Mouse (Mus musculus) heart, embryonic 13.5 days (tissue): Measurements from ENCODE around the gene Rho. TPM values are rescaled to one million over a fixed set of nuclear protein-coding genes. Genes with fewer than 3 reads are reported as not detected.

Source experiments
- ATAC-seq: fragments of 200-750 bp; cut with Nextera tagmentation; 2 replicates; pipeline ENCODE4 v1.8.0; 2017; ENCODE audit warnings: moderate TSS enrichment; ENCODE audit not compliant: insufficient number of reproducible peaks, low FRiP score, low TSS enrichment; ENCODE audit errors: extremely low read depth
- H3K27ac ChIP-seq: fragments of 300-500 bp; sonication (generic); replicated peaks from 2 replicates; pipeline ENCODE4 v1.5.1; 2015; ENCODE audit warnings: moderate library complexity, mild to moderate bottlenecking, inconsistent platforms
- H3K27me3 ChIP-seq: fragments of 300-500 bp; sonication (generic); replicated peaks from 2 replicates; pipeline ENCODE4 v1.6.1; 2015; ENCODE audit warnings: mild to moderate bottlenecking, inconsistent platforms
- H3K36me3 ChIP-seq: fragments of 300-500 bp; sonication (generic); 2 replicates; pipeline ENCODE4 v1.6.1; 2015; ENCODE audit warnings: mild to moderate bottlenecking, inconsistent platforms
- H3K4me1 ChIP-seq: fragments of 300-500 bp; sonication (generic); 2 replicates; pipeline ENCODE4 v1.6.1; 2015; ENCODE audit warnings: inconsistent platforms
- H3K4me2 ChIP-seq: fragments of 300-500 bp; sonication (generic); 2 replicates; pipeline ENCODE4 v1.6.1; 2015; ENCODE audit warnings: inconsistent platforms, mild to moderate bottlenecking, moderate library complexity
- H3K4me3 ChIP-seq: fragments of 300-500 bp; sonication (generic); 2 replicates; pipeline ENCODE4 v1.5.1; 2015; ENCODE audit warnings: moderate library complexity, mild to moderate bottlenecking, inconsistent platforms
- H3K9ac ChIP-seq: fragments of 300-500 bp; sonication (generic); 2 replicates; pipeline ENCODE4 v1.6.1; 2015; ENCODE audit warnings: inconsistent platforms, mild to moderate bottlenecking, moderate library complexity
- H3K9me3 ChIP-seq: fragments of 300-500 bp; sonication (generic); 2 replicates; pipeline ENCODE4 v1.6.1; 2016; ENCODE audit warnings: inconsistent platforms
- WGBS: fragments of 180-500 bp; shearing (Covaris S2); methylation state at CpG from one replicate; pipeline ENCODE4 v1.1.7; 2015; ENCODE audit warnings: mixed read lengths; 5-methylcytosine and 5-hydroxymethylcytosine counted together
- polyA plus RNA-seq: library from polyadenylated mRNA; unstranded; fragments of >200 nt; fragmentation: Nextera tagmentation; extraction: Ambion mirVana; gene quantifications from 2 replicates; pipeline ENCODE4 v1.2.1, GENCODE M21; 2015

Rho gene
- polyA plus RNA-seq, 1 experiment from 2014 or later: not detected

- Histone ChIP-seq H3K9ac (no peak overlapping the region), H3K4me2 (no peak overlapping the region), H3K36me3 (peaks cover 55% of the 10 kb centered on the region), H3K9me3 (no peaks in the 10 kb centered on the region), H3K4me1 (peaks cover 39% of the 10 kb centered on the region), H3K27me3 (no peaks in the 10 kb centered on the region), H3K27ac (no peak overlapping the region), H3K4me3 (no peak overlapping the region)
- WGBS: 80% methylated on average over 15 of the region's 15 CpGs
- no peak for ATAC-seq
Observed at GRCm38 (mm10) chr6:115977810-115978209, 46.3 kb downstream of the Rho start.

- 67% methylated on average over 8 of the region's 8 CpGs for WGBS
- Histone ChIP-seq H3K27me3 (no peaks in the 10 kb centered on the region), H3K9me3 (no peaks in the 10 kb centered on the region), H3K4me1 (peaks cover 43% of the 10 kb centered on the region), H3K9ac (no peak overlapping the region), H3K4me2 (no peak overlapping the region), H3K27ac (no peak overlapping the region), H3K36me3 (peaks cover 55% of the 10 kb centered on the region), H3K4me3 (no peak overlapping the region)
- ATAC-seq: no peak
Observed at GRCm38 (mm10) chr6:115978596-115978995, 47.0 kb downstream of the Rho start.

GRCm38 (mm10) chr6:115982889-115983288 lies 51.3 kb downstream of the Rho start:
- 67% methylated on average over 7 of the region's 7 CpGs for WGBS
- Histone ChIP-seq H3K27me3 (no peaks in the 10 kb centered on the region), H3K4me3 (no peak overlapping the region), H3K4me1 (peaks cover 72% of the 10 kb centered on the region), H3K4me2 (peak overlapping the region; percentile 76; the same call in 1 of the 2 replicates), H3K27ac (peak overlapping the region; percentile 33), H3K9me3 (no peaks in the 10 kb centered on the region), H3K36me3 (peaks cover 21% of the 10 kb centered on the region), H3K9ac (peak overlapping the region; percentile 64)
- ATAC-seq: no peak

- Histone ChIP-seq H3K9me3 (no peaks in the 10 kb centered on the region), H3K4me1 (peaks cover 69% of the 10 kb centered on the region), H3K36me3 (peaks cover 21% of the 10 kb centered on the region), H3K27me3 (no peaks in the 10 kb centered on the region), H3K4me3 (no peak overlapping the region), H3K9ac (peak overlapping the region; percentile 64), H3K4me2 (peak overlapping the region; percentile 76), H3K27ac (peak overlapping the region; percentile 33)
- no peak for ATAC-seq
- WGBS: 51% methylated on average over 12 of the region's 12 CpGs
Observed at GRCm38 (mm10) chr6:115983306-115984038, 51.9 kb downstream of the Rho start.

GRCm38 (mm10) chr6:115984580-115984979 lies 53.0 kb downstream of the Rho start:
- H3K9me3 ChIP-seq: no peaks in the 10 kb centered on the region
- no peak for ATAC-seq
- no peaks in the 10 kb centered on the region for H3K27me3 ChIP-seq
- H3K36me3 ChIP-seq: peaks cover 10% of the 10 kb centered on the region
- H3K4me2 ChIP-seq: peak overlapping the region; percentile 76
- H3K9ac ChIP-seq: peak overlapping the region; percentile 86; the same call in 1 of the 2 replicates
- peak overlapping the region; percentile 39; the same call in 1 of the 2 replicates for H3K27ac ChIP-seq
- H3K4me3 ChIP-seq: no peak overlapping the region
- H3K4me1 ChIP-seq: peaks cover 80% of the 10 kb centered on the region
- WGBS: 66% methylated on average over 7 of the region's 7 CpGs

- no peak for ATAC-seq
- peaks cover 80% of the 10 kb centered on the region for H3K4me1 ChIP-seq
- H3K9ac ChIP-seq: peak overlapping the region; percentile 86
- 0 out of 2 replicates have a peak overlapping the region, but pooled peaks have one; percentile 2 for H3K27ac ChIP-seq
- WGBS: 45% methylated on average over 9 of the region's 9 CpGs
- no peaks in the 10 kb centered on the region for H3K9me3 ChIP-seq
- 0 out of 2 replicates have a peak, but pooled peaks cover 1% of the 10 kb centered on the region for H3K36me3 ChIP-seq
- H3K4me2 ChIP-seq: peak overlapping the region; percentile 76
- H3K4me3 ChIP-seq: peak overlapping the region; percentile 67
- H3K27me3 ChIP-seq: peaks cover 4% of the 10 kb centered on the region; the same call in 1 of the 2 replicates
Observed at GRCm38 (mm10) chr6:115985622-115986021, 54.1 kb downstream of the Rho start.

- no peak for ATAC-seq
- Histone ChIP-seq H3K27ac (0 out of 2 replicates have a peak overlapping the region, but pooled peaks have one; percentile 2), H3K27me3 (peaks cover 4% of the 10 kb centered on the region; the same call in 1 of the 2 replicates), H3K4me2 (peak overlapping the region; percentile 76), H3K9ac (peak overlapping the region; percentile 86), H3K9me3 (no peaks in the 10 kb centered on the region), H3K4me3 (peak overlapping the region; percentile 67), H3K36me3 (no peaks in the 10 kb centered on the region), H3K4me1 (peaks cover 85% of the 10 kb centered on the region)
- WGBS: 56% methylated on average over 12 of the region's 12 CpGs
Observed at GRCm38 (mm10) chr6:115986472-115987095, 55.0 kb downstream of the Rho start.

- Histone ChIP-seq H3K9me3 (no peaks in the 10 kb centered on the region), H3K36me3 (no peaks in the 10 kb centered on the region), H3K27ac (0 out of 2 replicates have a peak overlapping the region, but pooled peaks have one; percentile 2), H3K27me3 (peaks cover 6% of the 10 kb centered on the region), H3K4me3 (peak overlapping the region; percentile 67), H3K4me2 (peak overlapping the region; percentile 76), H3K9ac (peak overlapping the region; percentile 86), H3K4me1 (peaks cover 89% of the 10 kb centered on the region)
- no peak for ATAC-seq
- WGBS: 58% methylated on average over 9 of the region's 9 CpGs
Observed at GRCm38 (mm10) chr6:115987096-115987747, 55.7 kb downstream of the Rho start.

GRCm38 (mm10) chr6:115989032-115989431 lies 57.5 kb downstream of the Rho start:
- H3K36me3 ChIP-seq: no peaks in the 10 kb centered on the region
- peak overlapping the region; percentile 76 for H3K4me2 ChIP-seq
- H3K4me3 ChIP-seq: peak overlapping the region; percentile 67
- 71% methylated on average over 5 of the region's 5 CpGs for WGBS
- H3K9ac ChIP-seq: peak overlapping the region; percentile 86
- ATAC-seq: no peak
- peaks cover 88% of the 10 kb centered on the region for H3K4me1 ChIP-seq
- H3K27me3 ChIP-seq: peaks cover 24% of the 10 kb centered on the region
- 0 out of 2 replicates have a peak overlapping the region, but pooled peaks have one; percentile 12 for H3K27ac ChIP-seq
- no peaks in the 10 kb centered on the region for H3K9me3 ChIP-seq

- peak overlapping the region; percentile 86 for H3K9ac ChIP-seq
- peaks cover 4% of the 10 kb centered on the region; the same call in 1 of the 2 replicates for H3K9me3 ChIP-seq
- 71% methylated on average over 4 of the region's 4 CpGs for WGBS
- H3K36me3 ChIP-seq: no peaks in the 10 kb centered on the region
- peaks cover 86% of the 10 kb centered on the region for H3K4me1 ChIP-seq
- H3K27ac ChIP-seq: no peak overlapping the region
- peak overlapping the region; percentile 67 for H3K4me3 ChIP-seq
- H3K4me2 ChIP-seq: peak overlapping the region; percentile 76
- no peak for ATAC-seq
- peaks cover 30% of the 10 kb centered on the region for H3K27me3 ChIP-seq
Observed at GRCm38 (mm10) chr6:115989607-115990006, 58.1 kb downstream of the Rho start.
